Mouse (Mus musculus): ENCODE measurements around the gene Rab11fip3. TPM values are rescaled to one million over a fixed set of nuclear protein-coding genes. Genes with fewer than 3 reads are reported as not detected.

Rab11fip3 gene
- polyA plus RNA-seq, 1 experiment, result 19.7 TPM

- no peak for TF ChIP-seq SRF (IDR thresholded peaks at IDR 0.05; ENCODE audit: control insufficient read depth, insufficient read length, low read depth)
- no peak for TF ChIP-seq MYOG (IDR thresholded peaks at IDR 0.05; ENCODE audit: control insufficient read depth in 1 of 3, insufficient read depth in 1 of 3, insufficient read length in 2 of 3, low read depth in 2 of 3)
- no peak for TF ChIP-seq TCF3 (IDR thresholded peaks at IDR 0.05; ENCODE audit: insufficient read length, low read depth)
- no peak for TF ChIP-seq E2F4 (IDR thresholded peaks at IDR 0.05; ENCODE audit: insufficient read depth)
- TF ChIP-seq MYOD1 (IDR thresholded peaks at IDR 0.05; ENCODE audit: control insufficient read depth in 1 of 3, insufficient read length in 2 of 3, low read depth in 2 of 3), result no peak
- no peak for TF ChIP-seq POLR2AphosphoS2 (IDR thresholded peaks at IDR 0.05; ENCODE audit: insufficient read length, low read depth)
- no peak for TF ChIP-seq CEBPB (IDR thresholded peaks at IDR 0.05; ENCODE audit: insufficient read depth, poor library complexity, severe bottlenecking)
- TF ChIP-seq TCF12 (IDR thresholded peaks at IDR 0.05; ENCODE audit: insufficient read depth, poor library complexity, severe bottlenecking), result no peak
- no peak for TF ChIP-seq USF1 (IDR thresholded peaks at IDR 0.05; ENCODE audit: low read depth)
- Histone ChIP-seq H3K4me3 (no peak overlapping the region), H3K79me2 (ENCODE audit: control insufficient read depth, insufficient read depth) (no peaks in the 10 kb centered on the region), H3K36me3 (ENCODE audit: control insufficient read depth, insufficient read depth) (peaks cover 7% of the 10 kb centered on the region), H3K27me3 (ENCODE audit: control insufficient read depth, insufficient read depth, insufficient read length) (no peaks in the 10 kb centered on the region), H3ac (ENCODE audit: control insufficient read depth, insufficient read length) (no peak overlapping the region), H3K4me2 (ENCODE audit: low read depth) (no peak overlapping the region)
These were observed 41.1 kb downstream of the Rab11fip3 start for GRCm38 (mm10) chr17:26028261-26028660.

- H3K4me3 ChIP-seq, result no peak overlapping the region
- no peak for TF ChIP-seq TCF12 (IDR thresholded peaks at IDR 0.05; ENCODE audit: insufficient read depth, poor library complexity, severe bottlenecking)
- no peak for TF ChIP-seq POLR2AphosphoS2 (IDR thresholded peaks at IDR 0.05; ENCODE audit: insufficient read length, low read depth)
- no peak for TF ChIP-seq MYOD1 (IDR thresholded peaks at IDR 0.05; ENCODE audit: control insufficient read depth in 1 of 3, insufficient read length in 2 of 3, low read depth in 2 of 3)
- TF ChIP-seq USF1 (IDR thresholded peaks at IDR 0.05; ENCODE audit: low read depth), result no peak
- no peak for TF ChIP-seq CEBPB (IDR thresholded peaks at IDR 0.05; ENCODE audit: insufficient read depth, poor library complexity, severe bottlenecking)
- no peak for TF ChIP-seq E2F4 (IDR thresholded peaks at IDR 0.05; ENCODE audit: insufficient read depth)
- no peak for TF ChIP-seq TCF3 (IDR thresholded peaks at IDR 0.05; ENCODE audit: insufficient read length, low read depth)
- no peak for TF ChIP-seq MAX (IDR thresholded peaks at IDR 0.05; ENCODE audit: low read depth)
- no peak for TF ChIP-seq REST (IDR thresholded peaks at IDR 0.05; ENCODE audit: insufficient read depth, insufficient read length)
- no peak for TF ChIP-seq SRF (IDR thresholded peaks at IDR 0.05; ENCODE audit: control insufficient read depth, insufficient read length, low read depth)
- no peaks in the 10 kb centered on the region for H3K79me2 ChIP-seq (ENCODE audit: control insufficient read depth, insufficient read depth)
- H3K4me2 ChIP-seq (ENCODE audit: low read depth), result no peak overlapping the region
- H3K36me3 ChIP-seq (ENCODE audit: control insufficient read depth, insufficient read depth), result peaks cover 7% of the 10 kb centered on the region
- no peaks in the 10 kb centered on the region for H3K27me3 ChIP-seq (ENCODE audit: control insufficient read depth, insufficient read depth, insufficient read length)
- no peak overlapping the region for H3ac ChIP-seq (ENCODE audit: control insufficient read depth, insufficient read length)
These were observed 44.7 kb downstream of the Rab11fip3 start for GRCm38 (mm10) chr17:26024674-26025073.

GRCm38 (mm10) chr17:26023966-26024365 lies 45.4 kb downstream of the Rab11fip3 start:
- Histone ChIP-seq H3ac (ENCODE audit: control insufficient read depth, insufficient read length) (no peak overlapping the region), H3K27me3 (ENCODE audit: control insufficient read depth, insufficient read depth, insufficient read length) (no peaks in the 10 kb centered on the region), H3K4me3 (no peak overlapping the region), H3K79me2 (ENCODE audit: control insufficient read depth, insufficient read depth) (no peaks in the 10 kb centered on the region), H3K4me2 (ENCODE audit: low read depth) (no peak overlapping the region), H3K36me3 (ENCODE audit: control insufficient read depth, insufficient read depth) (peaks cover 7% of the 10 kb centered on the region)
- TF ChIP-seq POLR2AphosphoS2 (IDR thresholded peaks at IDR 0.05; ENCODE audit: insufficient read length, low read depth), result no peak
- no peak for TF ChIP-seq E2F4 (IDR thresholded peaks at IDR 0.05; ENCODE audit: insufficient read depth)
- no peak for TF ChIP-seq REST (IDR thresholded peaks at IDR 0.05; ENCODE audit: insufficient read depth, insufficient read length)
- no peak for TF ChIP-seq MYOG (IDR thresholded peaks at IDR 0.05; ENCODE audit: control insufficient read depth in 1 of 3, insufficient read depth in 1 of 3, insufficient read length in 2 of 3, low read depth in 2 of 3)
- TF ChIP-seq TCF3 (IDR thresholded peaks at IDR 0.05; ENCODE audit: insufficient read length, low read depth), result no peak
- no peak for TF ChIP-seq MAX (IDR thresholded peaks at IDR 0.05; ENCODE audit: low read depth)
- TF ChIP-seq TCF12 (IDR thresholded peaks at IDR 0.05; ENCODE audit: insufficient read depth, poor library complexity, severe bottlenecking), result no peak
- TF ChIP-seq SRF (IDR thresholded peaks at IDR 0.05; ENCODE audit: control insufficient read depth, insufficient read length, low read depth), result no peak
- TF ChIP-seq USF1 (IDR thresholded peaks at IDR 0.05; ENCODE audit: low read depth), result no peak
- TF ChIP-seq CEBPB (IDR thresholded peaks at IDR 0.05; ENCODE audit: insufficient read depth, poor library complexity, severe bottlenecking), result no peak

GRCm38 (mm10) chr17:26023181-26023580 lies 46.2 kb downstream of the Rab11fip3 start:
- H3K79me2 ChIP-seq (ENCODE audit: control insufficient read depth, insufficient read depth), result no peaks in the 10 kb centered on the region
- H3K27me3 ChIP-seq (ENCODE audit: control insufficient read depth, insufficient read depth, insufficient read length), result no peaks in the 10 kb centered on the region
- H3K4me3 ChIP-seq, result no peak overlapping the region
- no peak overlapping the region for H3ac ChIP-seq (ENCODE audit: control insufficient read depth, insufficient read length)
- H3K36me3 ChIP-seq (ENCODE audit: control insufficient read depth, insufficient read depth), result peaks cover 7% of the 10 kb centered on the region
- no peak for TF ChIP-seq CEBPB (IDR thresholded peaks at IDR 0.05; ENCODE audit: insufficient read depth, poor library complexity, severe bottlenecking)
- no peak for TF ChIP-seq MYOD1 (IDR thresholded peaks at IDR 0.05; ENCODE audit: control insufficient read depth in 1 of 3, insufficient read length in 2 of 3, low read depth in 2 of 3)
- no peak for TF ChIP-seq REST (IDR thresholded peaks at IDR 0.05; ENCODE audit: insufficient read depth, insufficient read length)
- no peak for TF ChIP-seq TCF12 (IDR thresholded peaks at IDR 0.05; ENCODE audit: insufficient read depth, poor library complexity, severe bottlenecking)
- no peak for TF ChIP-seq POLR2A (IDR thresholded peaks at IDR 0.05; ENCODE audit: insufficient read length, low read depth)
- TF ChIP-seq E2F4 (IDR thresholded peaks at IDR 0.05; ENCODE audit: insufficient read depth), result no peak
- TF ChIP-seq USF1 (IDR thresholded peaks at IDR 0.05; ENCODE audit: low read depth), result no peak
- TF ChIP-seq SRF (IDR thresholded peaks at IDR 0.05; ENCODE audit: control insufficient read depth, insufficient read length, low read depth), result no peak
- no peak for TF ChIP-seq MYOG (IDR thresholded peaks at IDR 0.05; ENCODE audit: control insufficient read depth in 1 of 3, insufficient read depth in 1 of 3, insufficient read length in 2 of 3, low read depth in 2 of 3)
- no peak for TF ChIP-seq MAX (IDR thresholded peaks at IDR 0.05; ENCODE audit: low read depth)
- TF ChIP-seq TCF3 (IDR thresholded peaks at IDR 0.05; ENCODE audit: insufficient read length, low read depth), result no peak
- TF ChIP-seq POLR2AphosphoS2 (IDR thresholded peaks at IDR 0.05; ENCODE audit: insufficient read length, low read depth), result no peak
- H3K4me2 ChIP-seq (ENCODE audit: low read depth), result no peak overlapping the region

Measured in myocyte (in vitro differentiated cells).